Mouse (Mus musculus): ENCODE data around the gene Lypd4.

- TF ChIP-seq GATA1 (IDR thresholded peaks at IDR 0.05; ENCODE audit: borderline replicate concordance, low read length) (no peak), CTCF (IDR thresholded peaks at IDR 0.05; ENCODE audit: low read depth, low read length) (peak; percentile 75)
Observed at GRCm38 (mm10) chr7:24817502-24817901, 52.2 kb downstream of the Lypd4 start.

Measured in G1E (cell line).